Mouse (Mus musculus) hematopoietic multipotent progenitor cell, adult 10-12 weeks (in vitro differentiated cells): ENCODE results near the gene Trmt10c. TPM values are rescaled to one million over a fixed set of nuclear protein-coding genes. Genes with fewer than 3 reads are reported as not detected.

Experiments
- polyA plus RNA-seq: library from polyadenylated mRNA; stranded (reverse); fragments of >175 nt; gene quantifications from 2 replicates; pipeline ENCODE4 v1.2.3, GENCODE M21; 2012; ENCODE audit warnings: low replicate concordance

Trmt10c gene
- 10.6 and 13.0 TPM in 2 replicates for polyA plus RNA-seq

DNA sequence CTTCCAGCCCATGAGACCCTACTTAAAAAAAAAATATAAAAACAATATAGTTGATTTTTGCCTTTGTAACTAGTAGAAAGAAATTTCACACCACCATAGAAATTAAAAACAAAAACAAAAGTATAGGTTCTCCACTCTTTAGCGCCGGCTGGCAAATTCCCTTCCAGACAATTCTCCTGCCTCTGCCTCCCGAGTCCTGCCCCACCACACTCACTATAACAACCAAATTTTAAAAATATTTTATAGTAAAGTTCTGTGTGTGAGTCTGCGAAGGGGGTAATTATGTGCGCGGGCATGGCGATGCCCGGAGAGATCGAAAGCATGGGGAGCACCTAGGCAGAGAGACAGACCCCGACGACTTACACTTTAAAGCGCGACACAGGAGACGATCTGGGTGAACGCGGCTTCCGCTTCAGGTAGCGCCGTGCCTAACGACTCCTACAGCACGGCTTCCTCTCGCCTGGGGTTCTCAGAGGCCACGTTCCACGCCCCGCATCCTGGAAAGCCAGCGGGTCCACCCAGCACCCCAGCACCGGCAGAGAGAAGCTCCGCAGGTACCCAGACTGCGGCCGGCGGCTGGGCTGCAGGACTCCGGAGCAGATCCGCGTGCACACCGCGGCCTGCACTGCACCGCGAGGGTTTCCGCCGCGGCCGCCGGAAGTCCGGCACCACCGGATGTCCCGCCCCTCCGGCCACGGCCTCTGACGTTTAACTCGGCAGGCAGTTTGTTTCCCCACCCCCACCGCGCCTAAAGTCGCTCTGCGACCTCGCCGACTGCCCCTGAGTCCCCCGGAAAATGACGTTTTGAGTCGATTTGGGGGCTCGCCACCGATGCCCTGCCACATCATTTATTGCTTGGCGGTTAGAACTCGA lies at the start of gene Trmt10c:
TSS of gene Trmt10c (minus strand) at position 682 of the 873 bp plus-strand sequence.

DNA sequence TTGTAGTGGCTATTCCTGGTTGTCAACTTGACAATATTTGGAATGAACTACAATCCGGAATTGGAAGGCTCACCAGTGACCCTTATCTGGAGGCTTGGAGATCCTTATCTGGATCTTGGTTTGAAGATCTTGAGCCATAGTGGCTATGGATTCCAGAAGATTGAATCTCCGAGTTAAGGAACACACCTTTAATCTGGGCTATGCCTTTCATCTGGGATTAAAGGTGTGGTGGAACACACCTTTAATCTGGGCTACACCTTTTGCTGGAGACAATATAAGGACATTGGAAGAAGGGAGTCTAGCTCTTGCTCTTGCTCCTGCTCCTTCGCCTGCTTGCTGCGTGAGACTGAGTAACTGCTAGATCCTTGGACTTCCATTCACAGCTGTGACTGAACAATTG lies 10.4 kb upstream of the Trmt10c start, which contains the start of gene Senp7:
TSS of gene Senp7 (plus strand) at position 301 of the 400 bp plus-strand sequence.

DNA sequence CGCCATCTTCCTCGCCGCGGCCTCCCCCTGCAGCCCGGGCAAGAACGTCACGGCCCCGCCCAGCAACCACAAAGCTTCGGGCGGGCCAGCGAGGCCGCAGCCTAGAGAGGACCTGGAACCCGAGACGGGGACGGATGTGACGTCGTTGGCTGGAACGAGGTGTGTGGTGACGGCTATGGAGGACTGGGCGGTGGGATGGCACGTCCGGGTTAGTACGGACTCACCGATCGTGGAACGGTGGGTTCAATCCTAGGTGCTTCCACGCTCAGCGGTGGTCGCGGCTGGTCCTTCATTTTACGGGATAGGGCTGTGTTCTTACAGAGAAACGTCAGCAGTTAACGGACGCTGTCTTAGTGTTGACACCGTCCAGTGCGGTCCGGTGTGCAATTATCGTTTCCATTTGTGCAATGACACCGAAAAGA lies 7.9 kb downstream of the Trmt10c start, which contains the start of gene Pcnp:
TSS of gene Pcnp (minus strand) at position 79 of the 422 bp plus-strand sequence.

Other genes starting within 250 kb of the Trmt10c start
- 10.8 and 38.0 TPM in 2 replicates for gene Nfkbiz, start 198.9 kb downstream of the Trmt10c start, polyA plus RNA-seq
- gene Nxpe3, start 142.5 kb downstream of the Trmt10c start, polyA plus RNA-seq, result 2.5 and 2.6 TPM in 2 replicates
- gene Cep97, start 103.0 kb downstream of the Trmt10c start, polyA plus RNA-seq, result 2.7 and 7.2 TPM in 2 replicates
- gene Rpl24, start 71.5 kb downstream of the Trmt10c start, polyA plus RNA-seq, result 57.8 and 109 TPM in 2 replicates
- 5.4 and 8.2 TPM in 2 replicates for gene Zbtb11, start 63.9 kb downstream of the Trmt10c start, polyA plus RNA-seq
- 20.5 and 23.3 TPM in 2 replicates for gene Pcnp, start 8.1 kb downstream of the Trmt10c start, polyA plus RNA-seq
- gene Senp7, start 10.5 kb upstream of the Trmt10c start, polyA plus RNA-seq, result 17.2 and 19.8 TPM in 2 replicates
- gene Impg2, start 166.5 kb upstream of the Trmt10c start, polyA plus RNA-seq, result 0.02 and 0.03 TPM in 2 replicates